Mouse (Mus musculus) kidney, adult 2 months (tissue): ENCODE measurements around the gene Apbb1ip.

ENCODE experiments used
- CTCF ChIP-seq: fragments of 200-500 bp; conservative IDR thresholded peaks from 2 replicates; pipeline ENCODE4 v1.5.1; 2011; ENCODE audit warnings: low read depth, mild to moderate bottlenecking, control low read depth, low read length, moderate library complexity, mixed read lengths; ENCODE audit not compliant: insufficient read depth, insufficient read length
- POLR2A ChIP-seq: fragments of 200-500 bp; IDR thresholded peaks from one replicate; pipeline ENCODE4 v1.6.1; 2011; ENCODE audit warnings: low read depth, low read length, control low read depth

DNA sequence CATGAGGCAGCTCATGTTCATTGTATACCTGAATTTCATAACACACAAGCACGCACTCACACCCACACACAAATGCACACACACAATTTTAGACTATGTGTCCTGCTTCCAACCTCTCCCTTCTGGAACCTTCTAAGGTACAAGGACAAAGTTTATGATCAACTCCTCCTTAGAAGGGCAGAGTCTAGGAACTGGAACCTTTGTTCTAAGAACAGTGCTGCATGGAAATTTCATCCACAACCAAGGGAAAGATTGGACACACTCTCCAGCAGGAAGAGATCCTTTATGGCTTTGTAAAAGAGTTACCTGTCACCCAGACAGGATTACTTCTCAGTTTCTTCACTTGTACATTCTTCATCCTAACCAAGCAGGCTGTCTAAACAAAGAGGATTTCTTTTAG is 99.3 kb downstream of the Apbb1ip start:
- TF ChIP-seq CTCF: no peak
- TF ChIP-seq POLR2A: no peak
